Mouse (Mus musculus) hindbrain, embryonic 13.5 days (tissue): Measurements from ENCODE around the gene Arhgef25. TPM values are rescaled to one million over a fixed set of nuclear protein-coding genes. Genes with fewer than 3 reads are reported as not detected.

Experiments
- ATAC-seq: fragments of 200-750 bp; cut with Nextera tagmentation; 2 replicates; pipeline ENCODE4 v1.8.0; 2017; ENCODE audit warnings: moderate TSS enrichment; ENCODE audit not compliant: low FRiP score
- H3K27ac ChIP-seq: fragments of 300-500 bp; sonication (generic); 2 replicates; pipeline ENCODE4 v1.5.1; 2015; ENCODE audit warnings: inconsistent platforms, mild to moderate bottlenecking, moderate library complexity
- H3K27me3 ChIP-seq: fragments of 300-500 bp; sonication (generic); 2 replicates; pipeline ENCODE4 v1.6.1; 2015; ENCODE audit warnings: mild to moderate bottlenecking, inconsistent platforms
- H3K36me3 ChIP-seq: fragments of 300-500 bp; sonication (generic); 2 replicates; pipeline ENCODE4 v1.6.1; 2015; ENCODE audit warnings: mild to moderate bottlenecking, inconsistent platforms
- H3K4me1 ChIP-seq: fragments of 300-500 bp; sonication (generic); replicated peaks from 2 replicates; pipeline ENCODE4 v1.6.1; 2015; ENCODE audit warnings: inconsistent platforms
- H3K4me2 ChIP-seq: fragments of 300-500 bp; sonication (generic); 2 replicates; pipeline ENCODE4 v1.6.1; 2015; ENCODE audit warnings: inconsistent platforms, mild to moderate bottlenecking, moderate library complexity
- H3K4me3 ChIP-seq: fragments of 300-500 bp; sonication (generic); 2 replicates; pipeline ENCODE4 v1.5.1; 2015; ENCODE audit warnings: mild to moderate bottlenecking, inconsistent platforms
- H3K9ac ChIP-seq: fragments of 300-500 bp; sonication (generic); 2 replicates; pipeline ENCODE4 v1.6.1; 2015; ENCODE audit warnings: mild to moderate bottlenecking, inconsistent platforms
- H3K9me3 ChIP-seq: fragments of 300-500 bp; sonication (generic); 2 replicates; pipeline ENCODE4 v1.6.1; 2016; ENCODE audit warnings: inconsistent platforms
- WGBS: fragments of 180-500 bp; shearing (Covaris S2); methylation state at CpG from one replicate; pipeline ENCODE4 v1.1.7; 2015; 5-methylcytosine and 5-hydroxymethylcytosine counted together
- polyA plus RNA-seq: library from polyadenylated mRNA; unstranded; fragments of >200 nt; fragmentation: Nextera tagmentation; extraction: Ambion mirVana; gene quantifications from 2 replicates; pipeline ENCODE4 v1.2.1, GENCODE M21; 2015

Arhgef25 gene
- polyA plus RNA-seq, 1 experiment from 2014 or later: 28.4 TPM

GRCm38 (mm10) chr10:127181566-127181965 is 8.3 kb downstream of the Arhgef25 start:
- no peak overlapping the region for H3K9ac ChIP-seq
- H3K9me3 ChIP-seq: no peaks in the 10 kb centered on the region
- peaks cover 48% of the 10 kb centered on the region for H3K4me1 ChIP-seq
- no peak overlapping the region for H3K4me3 ChIP-seq
- peaks cover 10% of the 10 kb centered on the region for H3K36me3 ChIP-seq
- no peak overlapping the region for H3K27ac ChIP-seq
- H3K27me3 ChIP-seq: peaks cover 76% of the 10 kb centered on the region
- no peak overlapping the region for H3K4me2 ChIP-seq
- WGBS: 65% methylated on average over 6 of the region's 6 CpGs
- no peak for ATAC-seq

- H3K9me3 ChIP-seq: no peaks in the 10 kb centered on the region
- peaks cover 9% of the 10 kb centered on the region; the same call in 1 of the 2 replicates for H3K36me3 ChIP-seq
- no peak overlapping the region for H3K27ac ChIP-seq
- H3K4me3 ChIP-seq: peak overlapping the region; percentile 21; the same call in 1 of the 2 replicates
- no peak overlapping the region for H3K4me2 ChIP-seq
- H3K9ac ChIP-seq: peak overlapping the region; percentile 46; the same call in 1 of the 2 replicates
- H3K4me1 ChIP-seq: peaks cover 48% of the 10 kb centered on the region
- ATAC-seq: no peak
- WGBS: 18% methylated on average over 3 of the region's 3 CpGs
- peaks cover 85% of the 10 kb centered on the region for H3K27me3 ChIP-seq
These were observed 9.2 kb downstream of the Arhgef25 start for GRCm38 (mm10) chr10:127180695-127181047.

- ATAC-seq: peak; percentile 13; the same call in 1 of the 2 replicates
- H3K9ac ChIP-seq: peak within 1 kb of the TSS; percentile 46; the same call in 1 of the 2 replicates
- under 1% methylated on average over 34 of the region's 34 CpGs for WGBS
- peaks cover 86% of the 10 kb centered on the region for H3K27me3 ChIP-seq
- H3K27ac ChIP-seq: no peak within 1 kb of the TSS
- H3K4me1 ChIP-seq: peaks cover 45% of the 10 kb centered on the region
- peak within 1 kb of the TSS; percentile 48 for H3K4me2 ChIP-seq
- H3K4me3 ChIP-seq: peak within 1 kb of the TSS; percentile 21
- H3K36me3 ChIP-seq: peaks cover 9% of the 10 kb centered on the region; the same call in 1 of the 2 replicates
- no peaks in the 10 kb centered on the region for H3K9me3 ChIP-seq
These were observed 9.8 kb downstream of the Arhgef25 start, which contains the start of gene Slc26a10 for GRCm38 (mm10) chr10:127179871-127180694. Gene Slc26a10 (minus strand): TSS chr10:127180645.

- no peaks in the 10 kb centered on the region for H3K9me3 ChIP-seq
- H3K9ac ChIP-seq: peak overlapping the region; percentile 29; the same call in 1 of the 2 replicates
- H3K27ac ChIP-seq: no peak overlapping the region
- H3K4me1 ChIP-seq: peaks cover 29% of the 10 kb centered on the region
- peak overlapping the region; percentile 49 for H3K4me2 ChIP-seq
- peaks cover 12% of the 10 kb centered on the region; the same call in 1 of the 2 replicates for H3K36me3 ChIP-seq
- H3K27me3 ChIP-seq: peaks cover 90% of the 10 kb centered on the region
- peak overlapping the region; percentile 26 for H3K4me3 ChIP-seq
- WGBS: 3% methylated on average over 41 of the region's 41 CpGs
- no peak for ATAC-seq
These were observed 11.4 kb downstream of the Arhgef25 start for GRCm38 (mm10) chr10:127178286-127179027.

- Histone ChIP-seq H3K4me3 (peak overlapping the region; percentile 26), H3K4me2 (peak overlapping the region; percentile 49), H3K9me3 (no peaks in the 10 kb centered on the region), H3K4me1 (peaks cover 27% of the 10 kb centered on the region), H3K27me3 (peaks cover 90% of the 10 kb centered on the region), H3K27ac (no peak overlapping the region), H3K9ac (peak overlapping the region; percentile 29; the same call in 1 of the 2 replicates), H3K36me3 (peaks cover 11% of the 10 kb centered on the region)
- ATAC-seq: peak; percentile 44
- 0% methylated on average over 23 of the region's 23 CpGs for WGBS
These were observed 12.2 kb downstream of the Arhgef25 start for GRCm38 (mm10) chr10:127177719-127178118.

GRCm38 (mm10) chr10:127177235-127177634 is 12.6 kb downstream of the Arhgef25 start:
- WGBS: 18% methylated on average over 9 of the region's 9 CpGs
- H3K9ac ChIP-seq: no peak overlapping the region
- H3K36me3 ChIP-seq: peaks cover 12% of the 10 kb centered on the region
- ATAC-seq: no peak
- 0 out of 2 replicates have a peak overlapping the region, but pooled peaks have one; percentile 49 for H3K4me2 ChIP-seq
- H3K27me3 ChIP-seq: peaks cover 92% of the 10 kb centered on the region
- H3K4me1 ChIP-seq: peaks cover 27% of the 10 kb centered on the region
- H3K9me3 ChIP-seq: no peaks in the 10 kb centered on the region
- H3K27ac ChIP-seq: no peak overlapping the region
- H3K4me3 ChIP-seq: no peak overlapping the region

- H3K9ac ChIP-seq: no peak overlapping the region
- peaks cover 27% of the 10 kb centered on the region for H3K4me1 ChIP-seq
- no peak overlapping the region for H3K4me2 ChIP-seq
- peaks cover 16% of the 10 kb centered on the region for H3K36me3 ChIP-seq
- ATAC-seq: no peak
- no peaks in the 10 kb centered on the region for H3K9me3 ChIP-seq
- H3K4me3 ChIP-seq: no peak overlapping the region
- H3K27me3 ChIP-seq: peaks cover 94% of the 10 kb centered on the region
- H3K27ac ChIP-seq: no peak overlapping the region
- 9% methylated on average over 7 of the region's 7 CpGs for WGBS
These were observed 13.1 kb downstream of the Arhgef25 start for GRCm38 (mm10) chr10:127176756-127177155.

- 37% methylated on average over 3 of the region's 3 CpGs for WGBS
These were observed 13.7 kb downstream of the Arhgef25 start for GRCm38 (mm10) chr10:127176228-127176627.

GRCm38 (mm10) chr10:127174170-127174569 is 15.7 kb downstream of the Arhgef25 start:
- H3K9ac ChIP-seq: no peak overlapping the region
- 95% methylated on average over 7 of the region's 7 CpGs for WGBS
- H3K27ac ChIP-seq: no peak overlapping the region
- H3K4me3 ChIP-seq: no peak overlapping the region
- peaks cover 94% of the 10 kb centered on the region for H3K27me3 ChIP-seq
- peaks cover 33% of the 10 kb centered on the region for H3K4me1 ChIP-seq
- no peak overlapping the region for H3K4me2 ChIP-seq
- H3K9me3 ChIP-seq: no peaks in the 10 kb centered on the region
- no peak for ATAC-seq
- peaks cover 26% of the 10 kb centered on the region for H3K36me3 ChIP-seq

More at GRCm38 (mm10) chr10:127176228-127176627, 13.7 kb downstream of the Arhgef25 start:
- Histone ChIP-seq H3K27ac (no peak overlapping the region), H3K36me3 (peaks cover 22% of the 10 kb centered on the region), H3K4me1 (peaks cover 27% of the 10 kb centered on the region), H3K9me3 (no peaks in the 10 kb centered on the region), H3K4me2 (no peak overlapping the region), H3K27me3 (peaks cover 94% of the 10 kb centered on the region), H3K4me3 (no peak overlapping the region), H3K9ac (no peak overlapping the region)
- ATAC-seq: no peak

GRCm38 (mm10) chr10:127173148-127174065 is 16.5 kb downstream of the Arhgef25 start:
- Histone ChIP-seq H3K27me3 (peaks cover 94% of the 10 kb centered on the region), H3K9ac (no peak overlapping the region), H3K36me3 (peaks cover 32% of the 10 kb centered on the region), H3K27ac (no peak overlapping the region), H3K4me1 (peaks cover 29% of the 10 kb centered on the region), H3K4me3 (no peak overlapping the region), H3K4me2 (no peak overlapping the region), H3K9me3 (no peaks in the 10 kb centered on the region)
- 84% methylated on average over 16 of the region's 16 CpGs for WGBS
- no peak for ATAC-seq

GRCm38 (mm10) chr10:127171631-127172200 is 18.2 kb downstream of the Arhgef25 start:
- H3K9ac ChIP-seq: no peak overlapping the region
- no peaks in the 10 kb centered on the region for H3K9me3 ChIP-seq
- peaks cover 31% of the 10 kb centered on the region for H3K4me1 ChIP-seq
- H3K27me3 ChIP-seq: peaks cover 95% of the 10 kb centered on the region
- no peak overlapping the region for H3K27ac ChIP-seq
- H3K36me3 ChIP-seq: peaks cover 37% of the 10 kb centered on the region
- no peak overlapping the region for H3K4me3 ChIP-seq
- WGBS: 89% methylated on average over 15 of the region's 15 CpGs
- no peak for ATAC-seq
- no peak overlapping the region for H3K4me2 ChIP-seq
